Mouse (Mus musculus): ENCODE measurements around the gene Sphk1.

DNA sequence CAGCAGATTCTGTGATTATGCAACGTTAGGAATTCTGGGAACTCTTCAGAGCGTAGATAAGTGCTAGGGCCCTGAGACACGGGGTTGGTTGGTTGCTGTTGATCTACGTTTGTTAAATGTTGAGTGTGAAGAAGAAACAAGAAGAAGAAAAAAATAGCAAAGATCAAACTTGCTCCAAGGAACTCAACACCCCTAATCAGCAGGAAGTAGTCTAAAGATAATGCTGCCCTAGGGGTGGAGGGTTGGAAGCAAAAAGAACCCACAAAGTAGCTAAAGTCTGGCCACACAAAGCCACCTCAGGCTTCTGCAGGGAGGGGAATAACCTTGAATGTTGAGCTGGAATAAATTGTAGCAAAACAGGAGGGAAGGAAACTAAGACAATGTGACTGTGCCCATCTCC, 33.4 kb upstream of the Sphk1 start:
- TF ChIP-seq CTCF (IDR thresholded peaks at IDR 0.05; ENCODE audit: insufficient read depth, low read length), result no peak
- TF ChIP-seq POLR2A (IDR thresholded peaks at IDR 0.05; ENCODE audit: borderline replicate concordance, extremely low read depth, low read depth, low read length), result no peak
